Mouse (Mus musculus): ENCODE data around the gene Ctdsp1. TPM values are rescaled to one million over a fixed set of nuclear protein-coding genes. Genes with fewer than 3 reads are reported as not detected.

Gene Ctdsp1
- polyA plus RNA-seq (2015; fragmentation: Nextera tagmentation; extraction: Ambion mirVana), result 93.0 and 96.0 TPM in 2 replicates

DNA sequence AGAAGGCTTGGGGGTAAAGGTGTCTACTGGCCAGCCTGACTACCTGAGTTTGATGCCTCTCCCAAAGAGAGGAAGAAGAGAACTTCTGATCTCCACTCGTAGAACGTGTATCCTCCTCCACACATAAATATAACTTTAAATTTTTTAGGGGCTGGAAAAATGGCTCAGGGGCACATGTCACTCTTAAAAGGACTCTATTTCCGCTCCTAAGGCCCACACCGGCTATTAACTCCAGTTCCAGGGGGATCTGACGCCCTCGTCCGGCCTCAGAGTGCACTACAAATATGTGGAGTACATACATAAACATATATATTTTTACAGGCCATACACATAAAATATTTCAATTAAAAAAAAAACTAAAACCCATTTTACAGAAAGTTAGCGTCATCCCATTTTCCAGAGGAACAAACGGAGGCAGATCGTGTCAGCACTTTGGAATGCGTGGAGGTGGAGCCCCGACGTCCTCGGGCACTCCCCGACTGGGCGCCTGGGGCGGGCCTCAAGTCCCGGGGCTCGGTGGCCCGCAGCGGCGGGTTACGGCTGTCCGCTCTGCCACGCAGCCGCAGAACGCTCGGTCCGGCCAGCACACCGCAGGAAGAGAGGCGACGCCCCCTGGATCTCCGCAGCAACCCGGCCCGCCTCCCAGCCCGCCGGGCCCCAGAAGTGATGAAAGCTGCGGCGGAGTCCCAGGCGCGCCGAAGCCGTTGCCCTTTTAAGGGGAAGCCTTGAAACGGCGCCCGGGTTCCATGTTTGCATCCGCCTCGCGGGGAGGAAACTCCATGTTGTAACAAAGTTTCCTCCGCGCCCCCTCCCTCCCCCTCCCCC is at the start of gene Ctdsp1:
TSS of gene Ctdsp1 (plus strand) at position 586 of the 825 bp plus-strand sequence.
- H3K9ac ChIP-seq, result peak within 1 kb of the TSS; percentile 99
- ATAC-seq (ENCODE audit: borderline replicate concordance, extremely low read depth, low FRiP score, low TSS enrichment), result peak; percentile 78
- H3K4me1 ChIP-seq, result peaks cover 46% of the 10 kb centered on the region
- H3K27me3 ChIP-seq, result no peaks in the 10 kb centered on the region
- H3K9me3 ChIP-seq, result no peaks in the 10 kb centered on the region
- H3K27ac ChIP-seq, result peak within 1 kb of the TSS; percentile 99
- H3K4me2 ChIP-seq, result peak within 1 kb of the TSS; percentile 86
- WGBS, result 3% methylated on average over 47 of the region's 51 CpGs
- peak within 1 kb of the TSS; percentile 97 for H3K4me3 ChIP-seq
- peaks cover 21% of the 10 kb centered on the region for H3K36me3 ChIP-seq

DNA sequence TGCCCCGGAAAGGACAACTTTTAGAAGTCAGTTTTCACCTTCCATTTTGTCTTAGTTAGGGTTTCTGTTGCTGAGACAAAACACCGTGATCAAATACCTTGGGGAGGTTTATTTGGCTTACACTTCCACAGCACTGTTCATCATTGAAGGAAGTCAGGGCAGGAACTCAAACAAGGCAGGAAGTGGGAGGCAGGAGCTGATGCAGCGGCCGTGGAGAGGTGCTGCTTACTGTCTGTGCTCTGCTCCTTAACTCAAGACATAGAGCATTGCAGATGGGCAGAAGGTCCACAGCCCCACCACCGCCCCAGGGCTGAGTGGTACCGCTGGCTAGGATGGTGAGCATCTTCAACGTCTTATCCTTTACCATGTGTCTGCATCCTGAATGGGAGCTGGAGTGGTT is 49.4 kb upstream of the Ctdsp1 start:
- Histone ChIP-seq H3K27ac (no peak overlapping the region), H3K4me2 (no peak overlapping the region), H3K9me3 (no peaks in the 10 kb centered on the region), H3K9ac (no peak overlapping the region), H3K4me1 (no peaks in the 10 kb centered on the region), H3K27me3 (no peaks in the 10 kb centered on the region), H3K4me3 (no peak overlapping the region), H3K36me3 (no peaks in the 10 kb centered on the region)
- no peak for ATAC-seq (ENCODE audit: borderline replicate concordance, extremely low read depth, low FRiP score, low TSS enrichment)
- 71% methylated on average over 7 of the region's 7 CpGs for WGBS

- Histone ChIP-seq H3K4me3 (no peak overlapping the region), H3K4me1 (no peaks in the 10 kb centered on the region), H3K27ac (no peak overlapping the region), H3K9me3 (no peaks in the 10 kb centered on the region), H3K9ac (no peak overlapping the region), H3K27me3 (no peaks in the 10 kb centered on the region), H3K4me2 (no peak overlapping the region), H3K36me3 (no peaks in the 10 kb centered on the region)
- 95% methylated on average over 1 of the region's 1 CpGs for WGBS
- ATAC-seq (ENCODE audit: borderline replicate concordance, extremely low read depth, low FRiP score, low TSS enrichment), result no peak
Observed at GRCm38 (mm10) chr1:74342308-74342707, 49.0 kb upstream of the Ctdsp1 start.

- no peaks in the 10 kb centered on the region for H3K36me3 ChIP-seq
- 74% methylated on average over 5 of the region's 5 CpGs for WGBS
- ATAC-seq (ENCODE audit: borderline replicate concordance, extremely low read depth, low FRiP score, low TSS enrichment), result no peak
- H3K4me1 ChIP-seq, result no peaks in the 10 kb centered on the region
- no peak overlapping the region for H3K4me2 ChIP-seq
- no peak overlapping the region for H3K27ac ChIP-seq
- H3K4me3 ChIP-seq, result no peak overlapping the region
- H3K27me3 ChIP-seq, result no peaks in the 10 kb centered on the region
- H3K9ac ChIP-seq, result no peak overlapping the region
- no peaks in the 10 kb centered on the region for H3K9me3 ChIP-seq
Observed at GRCm38 (mm10) chr1:74343161-74343560, 48.1 kb upstream of the Ctdsp1 start.

DNA sequence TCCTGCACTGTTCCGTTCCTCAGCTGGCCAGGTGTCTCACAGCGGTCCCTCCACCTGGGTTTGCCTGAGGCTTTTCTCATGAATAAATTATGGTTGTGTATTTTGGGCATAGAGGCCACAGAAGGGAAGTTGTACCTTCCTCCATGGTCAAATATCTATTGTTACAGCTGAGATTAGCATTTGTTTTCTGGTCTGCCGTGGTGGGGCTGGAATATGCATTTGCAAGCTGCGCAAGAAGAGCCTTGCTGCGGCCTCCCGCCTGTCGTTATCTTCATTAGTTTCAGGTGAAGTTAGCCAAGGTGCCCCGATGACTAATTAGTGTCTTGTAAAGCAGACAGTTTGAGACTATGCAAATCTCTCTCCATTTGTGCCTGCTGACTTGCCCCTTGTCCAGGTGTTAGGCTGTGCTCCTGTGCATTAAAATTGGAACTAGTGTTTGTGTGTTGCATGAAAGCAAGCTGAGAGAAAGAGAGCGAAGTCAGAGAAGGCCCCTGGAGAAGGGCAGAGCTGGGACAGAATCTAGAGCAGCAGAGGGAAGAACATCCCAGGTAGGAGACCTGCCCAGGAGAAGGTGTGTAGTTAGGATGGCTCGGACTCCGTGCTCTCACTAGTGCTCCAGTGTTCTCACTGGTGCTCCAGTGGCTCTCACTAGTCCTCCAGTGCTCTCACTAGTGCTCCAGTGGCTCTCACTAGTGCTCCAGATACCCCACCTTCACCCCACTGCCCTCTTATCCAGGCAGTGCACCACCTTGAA is 47.0 kb upstream of the Ctdsp1 start:
- H3K9me3 ChIP-seq, result no peaks in the 10 kb centered on the region
- H3K27me3 ChIP-seq, result no peaks in the 10 kb centered on the region
- no peak overlapping the region for H3K4me3 ChIP-seq
- WGBS, result 82% methylated on average over 11 of the region's 11 CpGs
- H3K27ac ChIP-seq, result no peak overlapping the region
- no peak overlapping the region for H3K4me2 ChIP-seq
- H3K4me1 ChIP-seq, result no peaks in the 10 kb centered on the region
- no peak for ATAC-seq (ENCODE audit: borderline replicate concordance, extremely low read depth, low FRiP score, low TSS enrichment)
- peaks cover 1% of the 10 kb centered on the region for H3K36me3 ChIP-seq
- H3K9ac ChIP-seq, result no peak overlapping the region

GRCm38 (mm10) chr1:74351185-74351769 is 40.0 kb upstream of the Ctdsp1 start:
- Histone ChIP-seq H3K4me3 (no peak overlapping the region), H3K27me3 (no peaks in the 10 kb centered on the region), H3K4me1 (no peaks in the 10 kb centered on the region), H3K9ac (no peak overlapping the region), H3K4me2 (no peak overlapping the region), H3K36me3 (peaks cover 15% of the 10 kb centered on the region), H3K27ac (no peak overlapping the region), H3K9me3 (no peaks in the 10 kb centered on the region)
- no peak for ATAC-seq (ENCODE audit: borderline replicate concordance, extremely low read depth, low FRiP score, low TSS enrichment)
- 93% methylated on average over 13 of the region's 13 CpGs for WGBS

DNA sequence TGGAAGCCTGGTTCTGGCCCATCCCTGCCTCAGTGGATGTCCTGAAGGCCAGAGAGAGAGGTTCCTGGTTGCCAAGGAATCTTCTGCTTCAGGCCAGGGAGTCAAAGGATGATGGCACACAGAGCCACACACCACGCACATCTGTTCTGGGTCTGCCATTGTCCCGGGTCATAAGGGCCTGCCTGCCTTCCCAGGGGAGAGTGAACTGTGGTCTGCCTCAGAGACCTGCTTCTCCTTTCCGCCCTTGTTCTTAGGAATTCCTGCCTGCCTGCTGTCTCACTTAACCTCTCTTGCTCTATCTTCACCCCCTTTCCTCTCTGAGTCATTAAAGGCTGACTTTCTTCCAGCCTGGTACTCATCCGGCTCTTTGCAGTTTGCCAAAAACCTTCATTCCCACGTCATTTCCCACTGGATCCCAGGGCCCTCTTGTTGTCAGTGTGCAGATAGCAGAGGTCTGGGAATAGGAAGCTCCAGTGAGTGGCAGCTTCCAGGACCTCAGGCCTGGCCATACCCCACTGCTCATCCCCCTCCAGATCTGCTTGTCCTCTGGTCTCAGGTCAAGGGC is 38.7 kb upstream of the Ctdsp1 start:
- no peaks in the 10 kb centered on the region for H3K4me1 ChIP-seq
- ATAC-seq (ENCODE audit: borderline replicate concordance, extremely low read depth, low FRiP score, low TSS enrichment), result no peak
- no peak overlapping the region for H3K4me2 ChIP-seq
- H3K36me3 ChIP-seq, result peaks cover 15% of the 10 kb centered on the region
- 77% methylated on average over 5 of the region's 5 CpGs for WGBS
- H3K9me3 ChIP-seq, result no peaks in the 10 kb centered on the region
- H3K27ac ChIP-seq, result no peak overlapping the region
- H3K4me3 ChIP-seq, result no peak overlapping the region
- H3K27me3 ChIP-seq, result no peaks in the 10 kb centered on the region
- no peak overlapping the region for H3K9ac ChIP-seq

DNA sequence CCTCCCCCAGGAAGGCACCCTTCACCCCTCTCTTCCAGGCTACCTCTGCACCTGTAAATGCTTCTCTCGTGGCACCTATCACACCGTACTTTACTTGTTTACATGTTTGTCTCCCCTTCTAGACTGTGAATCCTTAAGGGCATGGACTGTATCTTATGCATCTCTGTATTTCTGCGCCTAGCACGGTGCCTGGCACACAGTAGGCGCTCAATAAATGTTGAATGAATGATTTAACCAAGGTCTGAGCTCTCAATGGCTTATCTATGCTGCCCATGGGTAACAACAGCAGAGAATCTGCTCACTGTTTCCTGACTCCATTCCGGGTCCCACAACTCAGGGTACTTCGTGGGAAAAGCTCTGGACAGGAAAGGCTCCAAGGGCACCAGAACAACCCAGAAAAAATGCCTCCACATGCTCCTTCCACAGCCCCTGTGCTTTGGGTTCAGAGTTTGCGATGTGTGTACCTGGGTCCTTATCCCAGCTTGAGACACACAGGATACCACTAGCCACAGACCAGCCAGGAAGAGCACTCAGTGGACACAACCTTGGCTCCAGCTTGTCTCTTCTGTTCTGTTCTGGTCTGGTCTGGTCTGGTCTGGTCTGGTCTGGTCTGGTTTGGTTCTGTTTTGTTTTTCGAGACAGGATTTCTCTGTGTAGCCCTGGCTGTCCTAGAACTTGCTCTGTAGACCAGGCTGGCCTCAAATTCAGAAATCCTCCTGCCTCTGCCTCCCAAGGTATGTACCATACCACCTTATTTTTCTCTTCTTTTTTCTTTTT is 37.7 kb upstream of the Ctdsp1 start:
- no peaks in the 10 kb centered on the region for H3K9me3 ChIP-seq
- no peak for ATAC-seq (ENCODE audit: borderline replicate concordance, extremely low read depth, low FRiP score, low TSS enrichment)
- H3K27ac ChIP-seq, result no peak overlapping the region
- H3K27me3 ChIP-seq, result no peaks in the 10 kb centered on the region
- 85% methylated on average over 9 of the region's 9 CpGs for WGBS
- no peak overlapping the region for H3K4me2 ChIP-seq
- peaks cover 15% of the 10 kb centered on the region for H3K36me3 ChIP-seq
- no peaks in the 10 kb centered on the region for H3K4me1 ChIP-seq
- H3K4me3 ChIP-seq, result no peak overlapping the region
- no peak overlapping the region for H3K9ac ChIP-seq

GRCm38 (mm10) chr1:74357531-74357930 is 33.8 kb upstream of the Ctdsp1 start:
- no peak overlapping the region for H3K27ac ChIP-seq
- no peaks in the 10 kb centered on the region for H3K9me3 ChIP-seq
- peaks cover 2% of the 10 kb centered on the region; the same call in 1 of the 2 replicates for H3K36me3 ChIP-seq
- no peaks in the 10 kb centered on the region for H3K27me3 ChIP-seq
- no peak overlapping the region for H3K4me2 ChIP-seq
- H3K4me1 ChIP-seq, result 0 out of 2 replicates have a peak, but pooled peaks cover 6% of the 10 kb centered on the region
- no peak overlapping the region for H3K4me3 ChIP-seq
- ATAC-seq (ENCODE audit: borderline replicate concordance, extremely low read depth, low FRiP score, low TSS enrichment), result no peak
- no peak overlapping the region for H3K9ac ChIP-seq

GRCm38 (mm10) chr1:74359952-74360517 is 31.3 kb upstream of the Ctdsp1 start:
- ATAC-seq (ENCODE audit: borderline replicate concordance, extremely low read depth, low FRiP score, low TSS enrichment), result no peak
- Histone ChIP-seq H3K36me3 (no peaks in the 10 kb centered on the region), H3K4me1 (0 out of 2 replicates have a peak, but pooled peaks cover 7% of the 10 kb centered on the region), H3K4me3 (no peak overlapping the region), H3K9ac (no peak overlapping the region), H3K9me3 (no peaks in the 10 kb centered on the region), H3K27ac (no peak overlapping the region), H3K27me3 (no peaks in the 10 kb centered on the region), H3K4me2 (no peak overlapping the region)
- 73% methylated on average over 5 of the region's 5 CpGs for whole genome bisulfite sequencing

GRCm38 (mm10) chr1:74361812-74362211 is 29.5 kb upstream of the Ctdsp1 start, which contains the start of gene Catip:
Gene Catip (plus strand): TSS chr1:74362108.
- peak; percentile 77 for ATAC-seq (ENCODE audit: borderline replicate concordance, extremely low read depth, low FRiP score, low TSS enrichment)
- no peak within 1 kb of the TSS for H3K4me3 ChIP-seq
- peak within 1 kb of the TSS; percentile 9; the same call in 1 of the 2 replicates for H3K4me2 ChIP-seq
- no peaks in the 10 kb centered on the region for H3K27me3 ChIP-seq
- H3K4me1 ChIP-seq, result 0 out of 2 replicates have a peak, but pooled peaks cover 7% of the 10 kb centered on the region
- WGBS, result 3% methylated on average over 2 of the region's 2 CpGs
- no peaks in the 10 kb centered on the region for H3K9me3 ChIP-seq
- no peak within 1 kb of the TSS for H3K27ac ChIP-seq
- no peaks in the 10 kb centered on the region for H3K36me3 ChIP-seq
- H3K9ac ChIP-seq, result no peak within 1 kb of the TSS

Data from lung, embryonic 15.5 days (tissue).